Mouse (Mus musculus): ENCODE data around the gene Prr15l. TPM values are rescaled to one million over a fixed set of nuclear protein-coding genes. Genes with fewer than 3 reads are reported as not detected.

Prr15l gene
- polyA plus RNA-seq (2014; fragmentation: Nextera tagmentation; extraction: Ambion mirVana): 0.53 and 0.54 TPM in 2 replicates

DNA sequence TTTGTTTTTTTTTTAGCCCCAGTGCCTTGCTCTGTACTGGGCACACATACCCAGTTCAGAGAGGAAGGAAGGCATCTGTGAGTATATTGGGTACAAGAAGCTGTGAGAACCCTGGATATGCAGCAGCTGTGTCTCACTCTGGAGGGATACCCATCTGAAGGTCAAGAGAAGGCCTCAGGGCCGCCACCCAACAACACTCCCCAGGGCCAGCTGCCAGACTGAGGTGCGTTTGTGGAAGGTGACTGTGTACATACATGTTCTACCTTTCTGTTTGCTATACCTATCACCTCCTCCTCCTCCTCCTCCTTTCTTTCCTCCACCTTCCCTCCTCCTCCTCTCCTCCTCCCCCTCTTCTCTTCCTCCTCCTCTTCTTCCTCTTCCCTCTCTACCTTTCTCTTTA lies at the start of gene Prr15l:
Gene Prr15l, plus strand, starts transcription at position 17 of the 400 bp plus-strand sequence.
- Histone ChIP-seq H3K4me1 (ENCODE audit: control insufficient read depth in 2 of 2, insufficient read depth in 2 of 2, low read length in 2 of 2) (peaks cover 0 to 5% of the 10 kb centered on the region in 2 experiments; a peak in 1 of 4 replicates), H3K36me3 (ENCODE audit: control insufficient read depth, insufficient read depth, low read length) (no peaks in the 10 kb centered on the region), H3K4me3 (ENCODE audit: control insufficient read depth in 1 of 2, insufficient read depth in 1 of 2, low read depth in 1 of 2, low read length in 2 of 2) (no peak within 1 kb of the TSS), H3K9me3 (ENCODE audit: control insufficient read depth, low read length) (no peaks in the 10 kb centered on the region), H3K27ac (replicated peaks in 1 of 2; ENCODE audit: control insufficient read depth in 1 of 2, insufficient read depth in 1 of 2, low read depth in 2 of 2, low read length in 2 of 2) (no peak within 1 kb of the TSS), H3K9ac (ENCODE audit: low read length) (no peak within 1 kb of the TSS), H3K27me3 (ENCODE audit: control insufficient read depth, insufficient read depth, low read length) (peaks cover 20% of the 10 kb centered on the region; the same call in 1 of the 2 replicates), H3K4me2 (ENCODE audit: low read length) (no peak within 1 kb of the TSS)
- WGBS: 34% methylated on average over 2 of the region's 2 CpGs
- ATAC-seq (ENCODE audit: insufficient number of reproducible peaks, insufficient read depth, low FRiP score, low read depth): no peak

DNA sequence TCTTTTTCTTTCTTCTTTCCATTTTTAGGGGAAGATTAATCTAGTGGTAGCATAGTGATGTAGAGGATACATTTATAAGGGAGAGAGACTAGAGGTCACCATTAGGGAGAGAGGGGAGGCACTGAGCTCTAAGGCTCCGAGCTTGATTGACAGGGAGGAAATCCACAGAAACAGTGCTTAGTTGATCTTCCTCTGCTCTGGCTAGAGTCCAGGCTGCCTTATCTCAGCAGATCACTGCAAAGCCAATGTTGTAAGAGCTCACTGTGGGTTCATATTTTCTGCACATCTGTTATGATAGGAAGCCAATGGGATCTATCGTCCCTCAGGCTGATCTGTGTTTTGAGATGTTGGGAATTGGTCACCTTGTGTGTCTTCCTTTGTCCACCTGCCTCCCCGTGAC lies 49.2 kb upstream of the Prr15l start:
- Histone ChIP-seq H3K9ac (ENCODE audit: low read length) (no peak overlapping the region), H3K36me3 (ENCODE audit: control insufficient read depth, insufficient read depth, low read length) (no peaks in the 10 kb centered on the region), H3K9me3 (ENCODE audit: control insufficient read depth, low read length) (no peaks in the 10 kb centered on the region), H3K4me1 (ENCODE audit: control insufficient read depth in 2 of 2, insufficient read depth in 2 of 2, low read length in 2 of 2) (peaks cover 4 to 9% of the 10 kb centered on the region in 2 experiments; a peak in 2 of 4 replicates), H3K4me2 (ENCODE audit: low read length) (no peak overlapping the region), H3K4me3 (ENCODE audit: control insufficient read depth in 1 of 2, insufficient read depth in 1 of 2, low read depth in 1 of 2, low read length in 2 of 2) (no peak overlapping the region), H3K27me3 (ENCODE audit: control insufficient read depth, insufficient read depth, low read length) (peaks cover 20% of the 10 kb centered on the region), H3K27ac (replicated peaks in 1 of 2; ENCODE audit: control insufficient read depth in 1 of 2, insufficient read depth in 1 of 2, low read depth in 2 of 2, low read length in 2 of 2) (no peak overlapping the region)
- 65% methylated on average over 3 of the region's 3 CpGs for WGBS
- ATAC-seq (ENCODE audit: insufficient number of reproducible peaks, insufficient read depth, low FRiP score, low read depth): no peak

DNA sequence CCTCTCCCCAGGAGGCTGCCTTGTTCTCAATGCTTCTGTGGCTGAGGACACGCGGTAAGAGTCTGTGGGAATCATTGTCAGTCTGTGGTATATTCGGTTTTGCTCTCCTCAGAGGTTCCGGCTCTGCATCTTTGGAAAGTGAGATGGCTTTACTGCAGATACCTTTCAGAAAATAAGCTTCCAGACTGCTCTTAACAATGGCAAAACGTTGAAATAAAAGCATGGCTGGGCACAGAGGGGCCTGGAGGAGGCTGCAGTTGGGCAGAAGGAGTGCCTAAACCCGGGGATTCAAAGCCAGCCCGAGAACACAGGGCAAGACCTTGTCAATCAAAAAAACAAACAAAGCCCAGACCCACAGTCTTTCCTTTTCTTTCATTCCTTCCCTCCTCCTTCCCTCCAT lies 48.5 kb upstream of the Prr15l start:
- H3K4me1 ChIP-seq (ENCODE audit: control insufficient read depth in 2 of 2, insufficient read depth in 2 of 2, low read length in 2 of 2): peaks cover 4 to 9% of the 10 kb centered on the region in 2 experiments; a peak in 2 of 4 replicates
- WGBS: 57% methylated on average over 7 of the region's 7 CpGs

DNA sequence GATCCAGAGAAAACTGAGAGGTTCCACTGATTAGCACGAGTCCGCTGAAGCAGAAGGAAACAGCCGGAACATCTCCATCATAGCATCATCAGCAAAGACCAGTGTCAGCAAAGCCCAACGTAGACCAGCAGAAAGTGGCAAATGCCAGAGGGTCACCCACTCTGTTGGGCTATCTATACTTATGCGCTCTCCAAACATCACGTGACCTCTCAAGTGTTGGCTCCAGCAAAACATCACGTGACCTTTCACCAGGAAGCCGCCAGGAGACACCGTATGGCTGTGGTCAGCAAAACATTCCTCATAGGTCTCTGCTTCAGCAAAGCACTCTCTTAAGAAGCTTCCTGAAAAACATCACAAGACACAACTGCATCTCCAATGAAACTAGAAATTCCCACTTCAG lies 47.6 kb upstream of the Prr15l start:
- WGBS: 56% methylated on average over 9 of the region's 9 CpGs
- H3K4me2 ChIP-seq (ENCODE audit: low read length): no peak overlapping the region

More for the DNA sequence above, 48.5 kb upstream of the Prr15l start:
- H3K4me3 ChIP-seq (ENCODE audit: control insufficient read depth in 1 of 2, insufficient read depth in 1 of 2, low read depth in 1 of 2, low read length in 2 of 2): no peak overlapping the region
- H3K36me3 ChIP-seq (ENCODE audit: control insufficient read depth, insufficient read depth, low read length): no peaks in the 10 kb centered on the region
- H3K27ac ChIP-seq (replicated peaks in 1 of 2; ENCODE audit: control insufficient read depth in 1 of 2, insufficient read depth in 1 of 2, low read depth in 2 of 2, low read length in 2 of 2): no peak overlapping the region
- H3K4me2 ChIP-seq (ENCODE audit: low read length): no peak overlapping the region
- ATAC-seq (ENCODE audit: insufficient number of reproducible peaks, insufficient read depth, low FRiP score, low read depth): no peak
- H3K27me3 ChIP-seq (ENCODE audit: control insufficient read depth, insufficient read depth, low read length): peaks cover 20% of the 10 kb centered on the region
- H3K9ac ChIP-seq (ENCODE audit: low read length): no peak overlapping the region
- no peaks in the 10 kb centered on the region for H3K9me3 ChIP-seq (ENCODE audit: control insufficient read depth, low read length)

DNA sequence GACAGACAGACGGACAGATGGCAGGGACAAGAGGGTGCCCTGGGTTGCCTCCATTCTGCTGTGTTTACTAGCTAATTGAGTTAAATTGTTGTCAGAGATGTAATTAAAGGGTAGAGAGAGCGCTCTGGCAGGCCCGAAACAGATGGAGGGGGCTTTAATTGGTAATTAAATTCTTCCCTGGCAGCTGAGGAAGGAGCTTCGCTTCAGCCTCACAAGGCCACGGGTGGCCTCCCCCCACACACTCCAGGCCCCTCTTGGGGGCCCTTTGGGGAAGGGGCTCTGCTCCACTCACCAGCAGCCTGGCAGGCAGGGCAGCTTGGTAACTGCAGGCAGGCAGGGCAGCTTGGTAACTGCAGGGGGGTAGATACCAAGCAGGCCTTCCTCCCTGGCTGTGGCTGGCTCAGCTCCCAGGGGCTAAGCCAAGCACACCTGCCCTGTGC lies 42.0 kb upstream of the Prr15l start:
- WGBS: 67% methylated on average over 5 of the region's 5 CpGs
- ATAC-seq (ENCODE audit: insufficient number of reproducible peaks, insufficient read depth, low FRiP score, low read depth): no peak

More for the DNA sequence above, 47.6 kb upstream of the Prr15l start:
- Histone ChIP-seq H3K36me3 (ENCODE audit: control insufficient read depth, insufficient read depth, low read length) (no peaks in the 10 kb centered on the region), H3K27ac (replicated peaks in 1 of 2; ENCODE audit: control insufficient read depth in 1 of 2, insufficient read depth in 1 of 2, low read depth in 2 of 2, low read length in 2 of 2) (no peak overlapping the region), H3K4me3 (ENCODE audit: control insufficient read depth in 1 of 2, insufficient read depth in 1 of 2, low read depth in 1 of 2, low read length in 2 of 2) (no peak overlapping the region), H3K9ac (ENCODE audit: low read length) (no peak overlapping the region), H3K27me3 (ENCODE audit: control insufficient read depth, insufficient read depth, low read length) (peaks cover 18% of the 10 kb centered on the region), H3K4me1 (ENCODE audit: control insufficient read depth in 2 of 2, insufficient read depth in 2 of 2, low read length in 2 of 2) (peaks cover 4 to 9% of the 10 kb centered on the region in 2 experiments; a peak in 2 of 4 replicates), H3K9me3 (ENCODE audit: control insufficient read depth, low read length) (no peaks in the 10 kb centered on the region)
- ATAC-seq (ENCODE audit: insufficient number of reproducible peaks, insufficient read depth, low FRiP score, low read depth): no peak

DNA sequence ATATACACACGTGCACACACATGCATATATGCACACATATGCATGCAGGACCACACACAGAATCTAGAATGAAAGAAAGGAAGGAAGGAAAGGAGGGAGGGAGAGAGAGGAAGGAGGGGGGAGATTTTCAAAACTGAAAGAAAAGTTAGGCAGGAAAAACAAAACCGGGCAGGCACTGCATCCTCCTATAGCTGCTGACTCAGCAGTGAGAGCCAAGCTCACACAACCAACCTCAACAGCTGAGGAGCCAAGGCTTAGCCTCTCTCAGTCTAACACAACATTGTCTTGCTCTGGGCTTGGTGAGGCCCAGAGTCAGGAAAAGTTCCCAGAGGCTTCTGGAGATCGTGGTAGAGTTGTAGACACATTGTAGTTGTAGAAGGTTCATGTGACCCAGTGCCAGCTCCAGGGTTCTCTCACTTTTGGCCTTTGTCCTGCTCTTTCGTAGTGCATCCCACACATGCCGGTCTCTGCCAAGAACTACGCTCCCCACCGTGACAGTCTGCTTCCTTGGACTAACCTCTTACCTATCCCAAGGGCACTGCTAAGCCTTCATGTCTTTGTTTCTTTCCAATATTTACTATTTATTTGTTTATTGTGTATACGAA lies 40.9 kb upstream of the Prr15l start:
- no peak for ATAC-seq (ENCODE audit: insufficient number of reproducible peaks, insufficient read depth, low FRiP score, low read depth)
- no peak overlapping the region for H3K4me2 ChIP-seq (ENCODE audit: low read length)
- no peak overlapping the region for H3K4me3 ChIP-seq (ENCODE audit: control insufficient read depth in 1 of 2, insufficient read depth in 1 of 2, low read depth in 1 of 2, low read length in 2 of 2)
- no peaks in the 10 kb centered on the region for H3K4me1 ChIP-seq (ENCODE audit: control insufficient read depth in 2 of 2, insufficient read depth in 2 of 2, low read length in 2 of 2)
- H3K36me3 ChIP-seq (ENCODE audit: control insufficient read depth, insufficient read depth, low read length): no peaks in the 10 kb centered on the region
- no peak overlapping the region for H3K27ac ChIP-seq (replicated peaks in 1 of 2; ENCODE audit: control insufficient read depth in 1 of 2, insufficient read depth in 1 of 2, low read depth in 2 of 2, low read length in 2 of 2)
- H3K9me3 ChIP-seq (ENCODE audit: control insufficient read depth, low read length): no peaks in the 10 kb centered on the region
- WGBS: 79% methylated on average over 8 of the region's 8 CpGs
- H3K9ac ChIP-seq (ENCODE audit: low read length): no peak overlapping the region
- H3K27me3 ChIP-seq (ENCODE audit: control insufficient read depth, insufficient read depth, low read length): no peaks in the 10 kb centered on the region

More for the DNA sequence above, 42.0 kb upstream of the Prr15l start:
- Histone ChIP-seq H3K9ac (ENCODE audit: low read length) (no peak overlapping the region), H3K9me3 (ENCODE audit: control insufficient read depth, low read length) (no peaks in the 10 kb centered on the region), H3K4me2 (ENCODE audit: low read length) (no peak overlapping the region), H3K4me3 (ENCODE audit: control insufficient read depth in 1 of 2, insufficient read depth in 1 of 2, low read depth in 1 of 2, low read length in 2 of 2) (no peak overlapping the region), H3K36me3 (ENCODE audit: control insufficient read depth, insufficient read depth, low read length) (no peaks in the 10 kb centered on the region), H3K27ac (replicated peaks in 1 of 2; ENCODE audit: control insufficient read depth in 1 of 2, insufficient read depth in 1 of 2, low read depth in 2 of 2, low read length in 2 of 2) (no peak overlapping the region), H3K4me1 (ENCODE audit: control insufficient read depth in 2 of 2, insufficient read depth in 2 of 2, low read length in 2 of 2) (no peaks in the 10 kb centered on the region), H3K27me3 (ENCODE audit: control insufficient read depth, insufficient read depth, low read length) (no peaks in the 10 kb centered on the region)

DNA sequence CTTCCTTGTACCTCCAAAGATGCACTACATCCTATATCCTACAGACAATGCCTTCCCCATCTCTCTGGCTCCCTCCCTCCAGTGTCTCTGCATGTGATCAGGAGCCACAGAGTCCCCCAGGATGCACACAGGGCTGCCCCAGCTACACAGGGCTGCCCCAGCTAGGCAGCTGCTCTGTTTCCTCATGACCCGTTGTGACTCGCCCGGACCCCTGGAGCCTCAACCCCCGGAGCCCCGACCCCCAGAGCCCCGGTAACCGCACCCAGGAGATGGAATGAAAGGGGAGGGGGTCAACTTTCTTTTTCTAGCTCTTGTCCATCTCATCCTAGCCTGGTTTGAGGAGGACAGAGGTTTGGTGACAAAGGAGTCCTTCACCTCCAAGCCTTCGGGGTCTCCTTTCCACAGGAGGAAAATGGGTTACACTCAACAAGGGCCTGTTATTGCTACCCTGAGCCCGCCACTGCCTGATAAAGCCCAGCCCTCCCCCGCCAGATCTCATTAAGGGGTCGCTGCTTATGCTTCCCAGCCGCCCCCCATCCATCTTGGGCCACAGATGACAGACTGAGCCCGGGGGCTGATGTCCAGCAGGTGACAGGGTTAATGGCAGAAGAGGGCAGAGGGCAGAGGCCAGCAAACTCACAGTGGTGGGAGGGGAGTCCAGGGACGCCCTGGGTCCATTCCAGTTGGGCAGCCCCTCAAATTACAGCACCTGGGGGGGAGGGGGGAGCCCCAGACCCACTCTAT lies 35.9 kb upstream of the Prr15l start:
- ATAC-seq (ENCODE audit: insufficient number of reproducible peaks, insufficient read depth, low FRiP score, low read depth): no peak
- Histone ChIP-seq H3K4me1 (ENCODE audit: control insufficient read depth in 2 of 2, insufficient read depth in 2 of 2, low read length in 2 of 2) (no peaks in the 10 kb centered on the region), H3K9ac (ENCODE audit: low read length) (no peak overlapping the region), H3K9me3 (ENCODE audit: control insufficient read depth, low read length) (no peaks in the 10 kb centered on the region), H3K36me3 (ENCODE audit: control insufficient read depth, insufficient read depth, low read length) (no peaks in the 10 kb centered on the region), H3K4me2 (ENCODE audit: low read length) (no peak overlapping the region), H3K4me3 (ENCODE audit: control insufficient read depth in 1 of 2, insufficient read depth in 1 of 2, low read depth in 1 of 2, low read length in 2 of 2) (no peak overlapping the region), H3K27me3 (ENCODE audit: control insufficient read depth, insufficient read depth, low read length) (no peaks in the 10 kb centered on the region), H3K27ac (replicated peaks in 1 of 2; ENCODE audit: control insufficient read depth in 1 of 2, insufficient read depth in 1 of 2, low read depth in 2 of 2, low read length in 2 of 2) (no peak overlapping the region)
- 59% methylated on average over 14 of the region's 14 CpGs for WGBS
